Mouse (Mus musculus): ENCODE data around the gene Sync. TPM values are rescaled to one million over a fixed set of nuclear protein-coding genes. Genes with fewer than 3 reads are reported as not detected.

Gene Sync
- total and polyA plus RNA-seq, 3 experiments: 0.16 TPM; not detected in 2

DNA sequence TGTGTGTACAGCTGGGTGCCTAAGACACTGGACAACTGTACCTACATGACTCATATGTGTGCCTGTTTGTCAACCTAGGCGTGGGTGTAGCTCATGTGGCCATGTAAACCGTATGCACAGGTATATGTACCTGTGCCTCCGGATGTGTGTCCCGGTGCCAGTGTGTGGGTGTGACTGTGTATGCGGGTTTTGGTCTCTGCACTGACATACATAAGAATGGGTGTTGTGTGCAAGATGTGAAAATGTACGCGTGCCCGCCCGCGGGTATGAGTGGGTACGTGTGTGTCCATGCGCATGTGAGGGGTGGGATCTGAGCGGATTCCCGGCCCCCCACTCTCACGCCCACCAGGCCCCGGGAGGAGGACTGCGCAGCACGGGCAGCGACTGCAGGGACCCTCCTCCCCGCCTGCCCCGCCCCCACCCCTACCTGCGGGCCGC lies 48.8 kb upstream of the Sync start:
- Histone ChIP-seq H3K79me2 (replicated peaks; ENCODE audit: control insufficient read depth, extremely low read depth, insufficient read depth, poor library complexity, severe bottlenecking) (no peaks in the 10 kb centered on the region), H3K27ac (ENCODE audit: insufficient read depth, low read depth) (no peak overlapping the region), H3K4me3 (replicated peaks in 1 of 3; ENCODE audit: low read depth in 2 of 3, low read length in 2 of 3, poor library complexity in 1 of 3) (peak overlapping the region in 2 of 3 experiments; percentile 48 to 51), H3K4me1 (ENCODE audit: control insufficient read depth in 1 of 2, insufficient read depth in 2 of 2) (peaks cover 9 to 28% of the 10 kb centered on the region in 2 experiments), H3K4me2 (ENCODE audit: insufficient read depth, low read depth, poor library complexity, severe bottlenecking) (peak overlapping the region; percentile 63), H3K27me3 (replicated peaks) (peaks cover 13% of the 10 kb centered on the region), H3K36me3 (replicated peaks in 1 of 2; ENCODE audit: control insufficient read depth in 1 of 2, insufficient read depth in 1 of 2, low read length in 1 of 2) (no peaks in the 10 kb centered on the region), H3K9ac (ENCODE audit: insufficient read depth, low read depth) (peak overlapping the region; percentile 4; the same call in 1 of the 2 replicates), H3K9me3 (replicated peaks; ENCODE audit: low read length) (no peaks in the 10 kb centered on the region)
- no peak for DNase-seq (ENCODE audit: extremely low read depth)
- dilution Hi-C loops (cut with MboI; ENCODE audit: extremely low pct_ligation_motif_present, extremely low pct_unique_long_range_greater_than_20kb, low sequenced_read_pairs) (no loop called here), in situ Hi-C loops (cut with MboI; ENCODE audit: low pct_ligation_motif_present, low pct_unique_long_range_greater_than_20kb, low sequenced_read_pairs) (no loop called here)
- TF ChIP-seq CHD2 (IDR thresholded peaks at IDR 0.05; ENCODE audit: low read length): no peak
- TF ChIP-seq MYC (IDR thresholded peaks at IDR 0.05; ENCODE audit: low read depth, low read length): no peak
- no peak for TF ChIP-seq ETS1 (conservative IDR thresholded peaks at IDR 0.05; ENCODE audit: low read depth, low read length)
- TF ChIP-seq RCOR1 (conservative IDR thresholded peaks at IDR 0.05; ENCODE audit: low read depth, low read length): no peak
- TF ChIP-seq ZNF384 (IDR thresholded peaks at IDR 0.05; ENCODE audit: low read depth, low read length): no peak
- TF ChIP-seq USF2 (conservative IDR thresholded peaks at IDR 0.05; ENCODE audit: low read depth, low read length): no peak
- TF ChIP-seq ELF1 (IDR thresholded peaks at IDR 0.05; ENCODE audit: low read depth, low read length): no peak
- no peak for TF ChIP-seq SIN3A (IDR thresholded peaks at IDR 0.05; ENCODE audit: low read length)
- TF ChIP-seq E2F4 (IDR thresholded peaks at IDR 0.05; ENCODE audit: insufficient replicate concordance, low read depth, low read length): no peak
- no peak for TF ChIP-seq JUN (IDR thresholded peaks at IDR 0.05; ENCODE audit: insufficient read depth, low read depth, low read length)
- TF ChIP-seq MXI1 (IDR thresholded peaks at IDR 0.05; ENCODE audit: low read depth, low read length): no peak
- no peak for TF ChIP-seq GABPA (IDR thresholded peaks at IDR 0.05; ENCODE audit: insufficient replicate concordance, low read depth, low read length)
- no peak for TF ChIP-seq SMC3 (IDR thresholded peaks at IDR 0.05; ENCODE audit: low read depth, low read length)
- no peak for TF ChIP-seq ZC3H11A (IDR thresholded peaks at IDR 0.05; ENCODE audit: low read depth, low read length)
- no peak for TF ChIP-seq ZKSCAN1 (IDR thresholded peaks at IDR 0.05; ENCODE audit: borderline replicate concordance, low read depth, low read length)

DNA sequence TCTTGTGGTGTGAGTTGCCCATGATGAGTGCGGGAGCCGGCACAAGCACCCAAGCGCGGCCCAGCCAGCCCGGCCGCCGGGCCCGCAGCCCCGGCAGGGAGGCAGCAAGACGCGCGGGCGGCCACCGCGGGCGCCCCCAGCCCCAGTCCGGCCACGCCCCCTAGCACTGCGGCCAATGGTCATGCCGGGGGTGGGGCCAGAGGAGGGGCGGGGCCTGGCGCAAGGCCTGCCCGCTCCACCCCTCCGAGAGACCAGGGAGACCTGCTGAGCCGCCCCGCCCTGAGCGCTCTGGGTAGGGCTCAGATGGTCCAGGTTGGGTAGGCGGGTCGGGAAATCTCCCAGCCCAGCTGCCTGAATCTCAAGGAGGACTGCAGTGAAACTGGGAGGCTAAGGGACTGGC lies 48.3 kb upstream of the Sync start:
- in situ Hi-C loops (cut with MboI; ENCODE audit: low pct_ligation_motif_present, low pct_unique_long_range_greater_than_20kb, low sequenced_read_pairs): no loop called here
- dilution Hi-C loops (cut with MboI; ENCODE audit: extremely low pct_ligation_motif_present, extremely low pct_unique_long_range_greater_than_20kb, low sequenced_read_pairs): no loop called here
- TF ChIP-seq CHD1 (IDR thresholded peaks at IDR 0.05; ENCODE audit: low read depth, low read length) (no peak), MXI1 (IDR thresholded peaks at IDR 0.05; ENCODE audit: low read depth, low read length) (peak; percentile 51; the same call in 1 of the 2 replicates)
- Histone ChIP-seq H3K27ac (ENCODE audit: insufficient read depth, low read depth) (no peak overlapping the region), H3K9ac (ENCODE audit: insufficient read depth, low read depth) (peak overlapping the region; percentile 4; the same call in 1 of the 2 replicates), H3K36me3 (replicated peaks in 1 of 2; ENCODE audit: control insufficient read depth in 1 of 2, insufficient read depth in 1 of 2, low read length in 1 of 2) (no peaks in the 10 kb centered on the region), H3K4me1 (ENCODE audit: control insufficient read depth in 1 of 2, insufficient read depth in 2 of 2) (peaks cover 9 to 28% of the 10 kb centered on the region in 2 experiments), H3K27me3 (replicated peaks) (peaks cover 13% of the 10 kb centered on the region), H3K4me2 (ENCODE audit: insufficient read depth, low read depth, poor library complexity, severe bottlenecking) (peak overlapping the region; percentile 63), H3K79me2 (replicated peaks; ENCODE audit: control insufficient read depth, extremely low read depth, insufficient read depth, poor library complexity, severe bottlenecking) (no peaks in the 10 kb centered on the region), H3K4me3 (replicated peaks in 1 of 3; ENCODE audit: low read depth in 2 of 3, low read length in 2 of 3, poor library complexity in 1 of 3) (peak overlapping the region; percentile 26 to 51 (median 48)), H3K9me3 (replicated peaks; ENCODE audit: low read length) (no peaks in the 10 kb centered on the region)
- DNase-seq (ENCODE audit: extremely low read depth): peak; percentile 54

Data from CH12.LX (cell line).